Mouse (Mus musculus): ENCODE data around the gene Prdm16.

DNA sequence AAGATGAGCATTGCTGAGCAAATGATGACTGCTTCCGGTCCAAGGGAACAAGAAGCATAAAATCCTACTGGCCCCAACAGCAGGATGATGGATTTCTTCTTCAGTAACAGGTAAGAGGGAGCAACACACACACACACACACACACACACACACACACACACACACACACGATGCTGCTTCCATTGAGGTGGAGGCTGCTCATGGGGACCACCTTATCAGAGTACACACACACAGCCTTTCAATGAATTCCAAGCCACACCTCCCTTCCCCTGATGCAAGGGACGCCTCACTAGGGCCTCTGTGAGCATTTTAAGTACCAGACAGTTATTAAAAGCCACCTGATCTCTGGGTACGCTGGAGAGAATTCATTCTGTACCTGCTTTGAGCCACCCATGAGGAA lies 39.9 kb downstream of the Prdm16 start:
- TF ChIP-seq ZC3H11A (IDR thresholded peaks at IDR 0.05; ENCODE audit: borderline replicate concordance, low read depth, low read length) (no peak), MAFK (IDR thresholded peaks at IDR 0.05; ENCODE audit: insufficient read depth, low read depth, low read length) (no peak), HCFC1 (IDR thresholded peaks at IDR 0.05; ENCODE audit: borderline replicate concordance, insufficient read depth, low read length) (no peak), ZNF384 (IDR thresholded peaks at IDR 0.05; ENCODE audit: low read depth, low read length) (no peak), CHD2 (IDR thresholded peaks at IDR 0.05; ENCODE audit: low read depth, low read length) (no peak)
